Mouse (Mus musculus): ENCODE measurements around the gene Krtap13-1. TPM values are rescaled to one million over a fixed set of nuclear protein-coding genes. Genes with fewer than 3 reads are reported as not detected.

The Krtap13-1 gene
- not detected for polyA plus RNA-seq (2014; fragmentation: Illumina TruSeq; extraction: RNeasy Lipid Tissue Mini Kit (QIAGEN cat#74804); ENCODE audit: low replicate concordance)

GRCm38 (mm10) chr16:88728812-88729275 lies at the start of gene Krtap13-1:
TSS of gene Krtap13-1 (plus strand) at chr16:88728862.

GRCm38 (mm10) chr16:88707496-88708012 lies 21.1 kb upstream of the Krtap13-1 start, which contains the start of gene 2310061N02Rik:
TSS of gene 2310061N02Rik (minus strand) at chr16:88707962.

GRCm38 (mm10) chr16:88751535-88751934 lies 22.9 kb downstream of the Krtap13-1 start, which contains the start of gene Krtap13:
TSS of gene Krtap13 (minus strand) at chr16:88751635.

GRCm38 (mm10) chr16:88758547-88758946 lies 29.9 kb downstream of the Krtap13-1 start, which contains the start of gene 2310034C09Rik:
TSS of gene 2310034C09Rik (plus strand) at chr16:88758847.

GRCm38 (mm10) chr16:88774106-88774505 lies 45.4 kb downstream of the Krtap13-1 start, which contains the start of gene 2310057N15Rik:
TSS of gene 2310057N15Rik (minus strand) at chr16:88774206.

GRCm38 (mm10) chr16:88777596-88777995 lies 48.9 kb downstream of the Krtap13-1 start, which contains the start of gene Gm5965:
TSS of gene Gm5965 (plus strand) at chr16:88777896.

Other genes with a start within 250 kb of the Krtap13-1 start
- not detected for gene Cldn17, start 221.9 kb upstream of the Krtap13-1 start, polyA plus RNA-seq (2014; fragmentation: Illumina TruSeq; extraction: RNeasy Lipid Tissue Mini Kit (QIAGEN cat#74804); ENCODE audit: low replicate concordance)
- gene Cldn8, start 165.7 kb upstream of the Krtap13-1 start, polyA plus RNA-seq (2014; fragmentation: Illumina TruSeq; extraction: RNeasy Lipid Tissue Mini Kit (QIAGEN cat#74804); ENCODE audit: low replicate concordance): 3.4 TPM
- gene Krtap24-1, start 116.6 kb upstream of the Krtap13-1 start, polyA plus RNA-seq (2014; fragmentation: Illumina TruSeq; extraction: RNeasy Lipid Tissue Mini Kit (QIAGEN cat#74804); ENCODE audit: low replicate concordance): not detected
- not detected for gene 2310079G19Rik, start 101.2 kb upstream of the Krtap13-1 start, polyA plus RNA-seq (2014; fragmentation: Illumina TruSeq; extraction: RNeasy Lipid Tissue Mini Kit (QIAGEN cat#74804); ENCODE audit: low replicate concordance)
- not detected for gene Krtap26-1, start 81.1 kb upstream of the Krtap13-1 start, polyA plus RNA-seq (2014; fragmentation: Illumina TruSeq; extraction: RNeasy Lipid Tissue Mini Kit (QIAGEN cat#74804); ENCODE audit: low replicate concordance)
- gene Krtap27-1, start 57.2 kb upstream of the Krtap13-1 start, polyA plus RNA-seq (2014; fragmentation: Illumina TruSeq; extraction: RNeasy Lipid Tissue Mini Kit (QIAGEN cat#74804); ENCODE audit: low replicate concordance): not detected
- gene 2310061N02Rik, start 20.9 kb upstream of the Krtap13-1 start, polyA plus RNA-seq (2014; fragmentation: Illumina TruSeq; extraction: RNeasy Lipid Tissue Mini Kit (QIAGEN cat#74804); ENCODE audit: low replicate concordance): not detected
- gene Krtap13, start 22.8 kb downstream of the Krtap13-1 start, polyA plus RNA-seq (2014; fragmentation: Illumina TruSeq; extraction: RNeasy Lipid Tissue Mini Kit (QIAGEN cat#74804); ENCODE audit: low replicate concordance): not detected
- not detected for gene 2310034C09Rik, start 30.0 kb downstream of the Krtap13-1 start, polyA plus RNA-seq (2014; fragmentation: Illumina TruSeq; extraction: RNeasy Lipid Tissue Mini Kit (QIAGEN cat#74804); ENCODE audit: low replicate concordance)
- not detected for gene 2310057N15Rik, start 45.3 kb downstream of the Krtap13-1 start, polyA plus RNA-seq (2014; fragmentation: Illumina TruSeq; extraction: RNeasy Lipid Tissue Mini Kit (QIAGEN cat#74804); ENCODE audit: low replicate concordance)
- gene Gm5965, start 49.0 kb downstream of the Krtap13-1 start, polyA plus RNA-seq (2014; fragmentation: Illumina TruSeq; extraction: RNeasy Lipid Tissue Mini Kit (QIAGEN cat#74804); ENCODE audit: low replicate concordance): not detected
- not detected for gene Gm20741, start 83.4 kb downstream of the Krtap13-1 start, polyA plus RNA-seq (2014; fragmentation: Illumina TruSeq; extraction: RNeasy Lipid Tissue Mini Kit (QIAGEN cat#74804); ENCODE audit: low replicate concordance)
- gene Krtap15, start 91.4 kb downstream of the Krtap13-1 start, polyA plus RNA-seq (2014; fragmentation: Illumina TruSeq; extraction: RNeasy Lipid Tissue Mini Kit (QIAGEN cat#74804); ENCODE audit: low replicate concordance): not detected
- gene Krtap14, start 97.3 kb downstream of the Krtap13-1 start, polyA plus RNA-seq (2014; fragmentation: Illumina TruSeq; extraction: RNeasy Lipid Tissue Mini Kit (QIAGEN cat#74804); ENCODE audit: low replicate concordance): not detected
- not detected for gene Krtap19-1, start 140.5 kb downstream of the Krtap13-1 start, polyA plus RNA-seq (2014; fragmentation: Illumina TruSeq; extraction: RNeasy Lipid Tissue Mini Kit (QIAGEN cat#74804); ENCODE audit: low replicate concordance)
- not detected for gene Krtap19-2, start 145.4 kb downstream of the Krtap13-1 start, polyA plus RNA-seq (2014; fragmentation: Illumina TruSeq; extraction: RNeasy Lipid Tissue Mini Kit (QIAGEN cat#74804); ENCODE audit: low replicate concordance)
- not detected for gene Krtap19-3, start 149.2 kb downstream of the Krtap13-1 start, polyA plus RNA-seq (2014; fragmentation: Illumina TruSeq; extraction: RNeasy Lipid Tissue Mini Kit (QIAGEN cat#74804); ENCODE audit: low replicate concordance)
- not detected for gene Krtap19-4, start 156.2 kb downstream of the Krtap13-1 start, polyA plus RNA-seq (2014; fragmentation: Illumina TruSeq; extraction: RNeasy Lipid Tissue Mini Kit (QIAGEN cat#74804); ENCODE audit: low replicate concordance)
- gene Krtap19-5, start 167.6 kb downstream of the Krtap13-1 start, polyA plus RNA-seq (2014; fragmentation: Illumina TruSeq; extraction: RNeasy Lipid Tissue Mini Kit (QIAGEN cat#74804); ENCODE audit: low replicate concordance): not detected
- not detected for gene Krtap19-9b, start 203.4 kb downstream of the Krtap13-1 start, polyA plus RNA-seq (2014; fragmentation: Illumina TruSeq; extraction: RNeasy Lipid Tissue Mini Kit (QIAGEN cat#74804); ENCODE audit: low replicate concordance)
- not detected for gene Krtap16-3, start 234.0 kb downstream of the Krtap13-1 start, polyA plus RNA-seq (2014; fragmentation: Illumina TruSeq; extraction: RNeasy Lipid Tissue Mini Kit (QIAGEN cat#74804); ENCODE audit: low replicate concordance)

All from small intestine, adult 10 weeks (tissue).